Mouse (Mus musculus) neutrophil, adult 59 days (primary cell): ENCODE data around the gene Furin. TPM values are rescaled to one million over a fixed set of nuclear protein-coding genes. Genes with fewer than 3 reads are reported as not detected.

Experiments used
- total RNA-seq, 2 experiments: library from RNA; stranded (reverse); gene quantifications; 1 replicate in 1 of 2; 2 replicates in 1 of 2; pipeline ENCODE4 v1.2.4; 2023

Gene Furin
- 100 to 1,000 TPM; 149 to 163 TPM for total RNA-seq

GRCm38 (mm10) chr7:80405188-80405695 lies at the start of gene Furin:
Furin (minus strand) TSS chr7:80405436.

GRCm38 (mm10) chr7:80387633-80388543 lies 17.3 kb downstream of the Furin start, which contains the start of gene Fes:
Fes (minus strand) TSS chr7:80387946.

GRCm38 (mm10) chr7:80371041-80371751 lies 34.0 kb downstream of the Furin start, which contains the start of gene Man2a2:
Man2a2 (minus strand) TSS chr7:80371375.

GRCm38 (mm10) chr7:80342858-80343257 lies 62.4 kb downstream of the Furin start, which contains the start of gene Hddc3:
Hddc3 (plus strand) TSS chr7:80343104.

GRCm38 (mm10) chr7:80340793-80341192 lies 64.4 kb downstream of the Furin start, which contains the start of gene Unc45a:
Unc45a (minus strand) TSS chr7:80341005.

Other genes starting within 250 kb of the Furin start
- gene Sema4b, start 218.6 kb downstream of the Furin start, total RNA-seq: 10 to 100 TPM; 29.5 to 35.1 TPM
- gene Cib1, start 172.6 kb downstream of the Furin start, total RNA-seq: 100 to 1,000 TPM; 102 to 103 TPM
- gene Gdpgp1, start 172.6 kb downstream of the Furin start, total RNA-seq: 1 to 10 TPM; 2.1 to 2.2 TPM
- gene Ttll13, start 159.1 kb downstream of the Furin start, total RNA-seq: 1 to 10 TPM in 1 of 2 experiments, under 1 TPM in 1; 0.82 to 1.3 TPM
- gene Ngrn, start 144.2 kb downstream of the Furin start, total RNA-seq: 10 to 100 TPM; 15.5 to 15.9 TPM
- gene Vps33b, start 135.8 kb downstream of the Furin start, total RNA-seq: 10 to 100 TPM; 15.1 to 17.8 TPM
- 10 to 100 TPM; 84.8 to 89.6 TPM for gene Prc1, start 111.0 kb downstream of the Furin start, total RNA-seq
- 1 to 10 TPM; 2.8 to 2.9 TPM for gene Rccd1, start 81.0 kb downstream of the Furin start, total RNA-seq
- 10 to 100 TPM; 56.8 to 57.0 TPM for gene Unc45a, start 64.4 kb downstream of the Furin start, total RNA-seq
- gene Hddc3, start 62.3 kb downstream of the Furin start, total RNA-seq: 1 to 10 TPM; 5.8 to 8.8 TPM
- 10 to 100 TPM; 28.2 to 43.3 TPM for gene Man2a2, start 34.1 kb downstream of the Furin start, total RNA-seq
- 100 to 1,000 TPM; 597 to 602 TPM for gene Fes, start 17.5 kb downstream of the Furin start, total RNA-seq
- gene Blm, start 129.7 kb upstream of the Furin start, total RNA-seq: 10 to 100 TPM; 18.1 to 20.0 TPM